Mouse (Mus musculus) megakaryocyte progenitor cell, adult 5-6 weeks (primary cell): Measurements from ENCODE around the gene Fam196a. TPM values are rescaled to one million over a fixed set of nuclear protein-coding genes. Genes with fewer than 3 reads are reported as not detected.

Experiments
- ATAC-seq: replicated peaks from 2 replicates; pipeline ENCODE4 v1.8.0; 2016; ENCODE audit warnings: mild to moderate bottlenecking, moderate TSS enrichment, inconsistent platforms; ENCODE audit not compliant: poor library complexity
- total RNA-seq, 2 experiments: library from RNA; stranded (forward) in 1 of 2; stranded (reverse) in 1 of 2; fragments of 157-497, 149-512 nt in 1 of 2; fragments of 200-1000 nt in 1 of 2; gene quantifications; 2 replicates each; pipeline versions ENCODE4 v1.2.3 to v1.2.4; 2015 to 2017

Gene Fam196a
- total RNA-seq, 2 experiments from 2014 or later = not detected

DNA sequence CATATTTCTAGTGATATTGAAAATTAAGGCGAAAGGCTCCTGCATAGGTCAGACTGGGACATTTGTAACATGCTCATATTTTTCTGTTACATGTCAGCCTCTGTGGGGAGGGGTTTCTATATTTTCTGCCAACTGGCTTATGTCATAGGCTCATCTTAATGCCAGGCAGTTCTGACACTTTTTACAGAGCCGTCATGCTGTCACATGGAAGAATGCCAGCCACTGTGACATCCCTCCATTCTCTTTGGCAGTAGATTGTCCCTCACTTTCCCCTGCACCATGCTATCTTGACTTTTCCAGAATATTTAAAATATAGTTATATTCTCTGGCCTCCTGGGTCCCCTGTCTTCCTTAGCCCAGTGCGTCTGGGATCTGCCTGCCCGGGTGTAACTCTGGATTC, 95.5 kb downstream of the Fam196a start:
- no peak for ATAC-seq

DNA sequence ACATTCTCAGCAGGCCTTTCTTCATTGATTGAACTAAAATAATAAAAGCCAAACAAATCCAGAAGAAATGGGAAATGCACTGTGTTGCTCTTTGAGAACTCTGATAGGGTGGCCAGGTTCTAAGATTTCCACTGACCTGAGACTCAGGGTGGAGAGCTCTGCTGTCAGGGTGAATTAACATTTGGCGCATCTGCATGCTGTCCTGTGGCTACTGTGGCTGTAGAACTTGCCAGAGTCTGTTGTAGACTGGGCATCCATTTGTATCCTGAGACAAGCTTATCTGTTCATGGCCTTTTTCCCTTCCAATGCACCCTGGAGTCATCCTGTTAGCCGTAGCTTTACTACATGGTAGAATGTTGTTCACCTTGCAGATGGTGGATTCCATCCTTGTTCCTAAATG, 98.2 kb downstream of the Fam196a start:
- ATAC-seq = no peak
